Mouse (Mus musculus) myocyte (in vitro differentiated cells): ENCODE measurements around the gene Kat8.

Experiments
- E2F4 ChIP-seq: IDR thresholded peaks from one replicate; pipeline ENCODE4 v1.6.1; 2011; ENCODE audit warnings: mild to moderate bottlenecking, control low read depth, moderate library complexity; ENCODE audit not compliant: insufficient read depth
- MAX ChIP-seq: IDR thresholded peaks from one replicate; pipeline ENCODE4 v1.6.1; 2011; ENCODE audit warnings: low read depth, mild to moderate bottlenecking, control low read depth
- MYOD1 ChIP-seq, 3 experiments: IDR thresholded peaks; one replicate each; pipeline ENCODE4 v1.6.1; 2011; ENCODE audit warnings: control low read depth in 2 of 3, low read depth in 2 of 3, mild to moderate bottlenecking in 2 of 3, moderate library complexity in 1 of 3; ENCODE audit not compliant: insufficient read length in 2 of 3, control insufficient read depth in 1 of 3
- MYOG ChIP-seq, 3 experiments: IDR thresholded peaks; one replicate each; pipeline ENCODE4 v1.6.1; 2011; ENCODE audit warnings: control low read depth in 2 of 3, low read depth in 2 of 3, mild to moderate bottlenecking in 2 of 3; ENCODE audit not compliant: insufficient read length in 2 of 3, control insufficient read depth in 1 of 3, insufficient read depth in 1 of 3
- POLR2A ChIP-seq: IDR thresholded peaks from one replicate; pipeline ENCODE4 v1.6.1; 2011; ENCODE audit warnings: low read depth, mild to moderate bottlenecking, control low read depth, moderate library complexity; ENCODE audit not compliant: insufficient read length
- POLR2AphosphoS2 ChIP-seq: IDR thresholded peaks from one replicate; pipeline ENCODE4 v1.6.1; 2011; ENCODE audit warnings: low read depth, control low read depth; ENCODE audit not compliant: insufficient read length
- USF1 ChIP-seq: IDR thresholded peaks from one replicate; pipeline ENCODE4 v1.6.1; 2011; ENCODE audit warnings: low read depth, mild to moderate bottlenecking, control low read depth, moderate library complexity

DNA sequence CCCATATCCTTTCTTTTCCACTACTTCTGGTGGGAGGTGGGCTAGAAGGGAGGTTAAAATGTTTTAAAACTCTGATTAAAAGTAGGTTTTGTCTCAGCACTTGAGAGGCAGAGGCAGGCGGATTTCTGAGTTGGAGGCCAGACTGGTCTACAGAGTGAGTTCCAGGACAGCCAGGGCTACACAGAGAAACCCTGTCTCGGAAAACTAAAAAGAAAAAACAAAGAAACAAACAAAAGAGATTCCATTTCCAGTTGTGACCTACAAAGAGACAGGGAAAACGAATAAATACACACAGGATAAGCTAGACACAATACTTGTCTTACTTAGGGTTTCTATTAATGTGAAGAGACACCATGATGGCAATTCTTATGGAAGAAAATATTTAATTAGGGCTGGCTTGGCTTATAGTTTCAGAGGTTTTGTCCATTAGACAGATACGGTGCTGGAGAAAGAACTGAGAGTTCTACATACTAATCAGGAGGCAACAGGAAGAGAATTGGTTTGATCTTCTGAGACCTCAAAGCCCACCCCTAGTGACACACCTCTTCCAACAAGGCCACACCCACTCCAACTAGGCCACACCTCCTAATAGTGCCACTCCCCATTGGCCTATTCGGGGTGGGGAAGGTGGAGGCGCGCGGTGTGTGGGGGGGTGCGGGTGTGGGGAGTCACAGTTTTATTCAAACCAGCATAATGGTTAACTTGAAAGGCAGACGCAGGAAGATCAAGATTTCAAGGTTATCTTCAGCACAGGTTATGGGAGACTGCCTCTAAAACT, 13.9 kb upstream of the Kat8 start:
- no peak for TF ChIP-seq USF1
- no peak for TF ChIP-seq POLR2A
- no peak for TF ChIP-seq MYOD1 (IDR thresholded peaks at IDR 0.05; ENCODE audit: control insufficient read depth in 1 of 3, insufficient read length in 2 of 3, low read depth in 2 of 3)
- no peak for TF ChIP-seq POLR2AphosphoS2
- TF ChIP-seq MYOG (IDR thresholded peaks at IDR 0.05; ENCODE audit: control insufficient read depth in 1 of 3, insufficient read depth in 1 of 3, insufficient read length in 2 of 3, low read depth in 2 of 3) = no peak
- no peak for TF ChIP-seq MAX
- no peak for TF ChIP-seq E2F4
